Mouse (Mus musculus): ENCODE results near the gene Bms1. TPM values are rescaled to one million over a fixed set of nuclear protein-coding genes. Genes with fewer than 3 reads are reported as not detected.

The Bms1 gene
- polyA plus RNA-seq (2016; fragmentation: Nextera tagmentation; extraction: Ambion mirVana) = 48.0 and 48.7 TPM in 2 replicates

- Histone ChIP-seq H3K4me1 (peaks cover 16% of the 10 kb centered on the region), H3K9me3 (replicated peaks) (no peaks in the 10 kb centered on the region), H3K4me3 (peak within 1 kb of the TSS; percentile 97), H3K36me3 (peaks cover 33% of the 10 kb centered on the region), H3K27me3 (ENCODE audit: low read depth, poor library complexity, severe bottlenecking) (no peaks in the 10 kb centered on the region), H3K27ac (replicated peaks) (peak within 1 kb of the TSS; percentile 89)
- peak; percentile 93 for DNase-seq (ENCODE audit: low spot score)
- WGBS = under 1% methylated on average over 67 of the region's 67 CpGs
Observed at GRCm38 (mm10) chr6:118419050-118419920, at the start of gene Bms1. Bms1 (minus strand) TSS chr6:118419474.

- Histone ChIP-seq H3K27me3 (ENCODE audit: low read depth, poor library complexity, severe bottlenecking) (peaks cover 9% of the 10 kb centered on the region; the same call in 1 of the 2 replicates), H3K27ac (replicated peaks) (no peak overlapping the region), H3K4me3 (no peak overlapping the region), H3K36me3 (peaks cover 27% of the 10 kb centered on the region), H3K9me3 (replicated peaks) (no peaks in the 10 kb centered on the region), H3K4me1 (0 out of 2 replicates have a peak, but pooled peaks cover 5% of the 10 kb centered on the region)
- no peak for DNase-seq (ENCODE audit: low spot score)
- WGBS = 85% methylated on average over 15 of the region's 15 CpGs
Observed at GRCm38 (mm10) chr6:118462069-118462705, 42.9 kb upstream of the Bms1 start.

- H3K4me3 ChIP-seq = no peak overlapping the region
- DNase-seq (ENCODE audit: low spot score) = no peak
- no peaks in the 10 kb centered on the region for H3K36me3 ChIP-seq
- H3K4me1 ChIP-seq = peaks cover 23% of the 10 kb centered on the region
- no peaks in the 10 kb centered on the region for H3K9me3 ChIP-seq (replicated peaks)
- WGBS = 91% methylated on average over 1 of the region's 1 CpGs
- no peak overlapping the region for H3K27ac ChIP-seq (replicated peaks)
- no peaks in the 10 kb centered on the region; the same call in 1 of the 2 replicates for H3K27me3 ChIP-seq (ENCODE audit: low read depth, poor library complexity, severe bottlenecking)
Observed at GRCm38 (mm10) chr6:118457726-118458125, 38.5 kb upstream of the Bms1 start.

GRCm38 (mm10) chr6:118455042-118455631 lies 35.9 kb upstream of the Bms1 start, which contains the start of gene Zfp248:
Zfp248 (minus strand) TSS chr6:118455528.
- Histone ChIP-seq H3K36me3 (peaks cover 12% of the 10 kb centered on the region), H3K27me3 (ENCODE audit: low read depth, poor library complexity, severe bottlenecking) (no peaks in the 10 kb centered on the region; the same call in 1 of the 2 replicates), H3K9me3 (replicated peaks) (no peaks in the 10 kb centered on the region), H3K4me1 (peaks cover 23% of the 10 kb centered on the region), H3K27ac (replicated peaks) (peak within 1 kb of the TSS; percentile 96), H3K4me3 (peak within 1 kb of the TSS; percentile 83)
- peak; percentile 91 for DNase-seq (ENCODE audit: low spot score)
- WGBS = under 1% methylated on average over 43 of the region's 43 CpGs

GRCm38 (mm10) chr6:118454452-118454851 lies 35.2 kb upstream of the Bms1 start:
- Histone ChIP-seq H3K27me3 (ENCODE audit: low read depth, poor library complexity, severe bottlenecking) (no peaks in the 10 kb centered on the region; the same call in 1 of the 2 replicates), H3K9me3 (replicated peaks) (no peaks in the 10 kb centered on the region), H3K4me3 (peak overlapping the region; percentile 83), H3K36me3 (peaks cover 12% of the 10 kb centered on the region), H3K27ac (replicated peaks) (peak overlapping the region; percentile 96), H3K4me1 (peaks cover 23% of the 10 kb centered on the region)
- WGBS = 53% methylated on average over 8 of the region's 8 CpGs
- DNase-seq (ENCODE audit: low spot score) = peak; percentile 15

GRCm38 (mm10) chr6:118431502-118431901 lies 12.2 kb upstream of the Bms1 start:
- Histone ChIP-seq H3K9me3 (replicated peaks) (peaks cover 14% of the 10 kb centered on the region), H3K36me3 (peaks cover 58% of the 10 kb centered on the region), H3K27ac (replicated peaks) (no peak overlapping the region), H3K4me3 (no peak overlapping the region), H3K27me3 (ENCODE audit: low read depth, poor library complexity, severe bottlenecking) (no peaks in the 10 kb centered on the region), H3K4me1 (no peaks in the 10 kb centered on the region)
- DNase-seq (ENCODE audit: low spot score) = no peak
- 90% methylated on average over 4 of the region's 4 CpGs for WGBS

- H3K4me1 ChIP-seq = no peaks in the 10 kb centered on the region
- H3K36me3 ChIP-seq = peaks cover 47% of the 10 kb centered on the region
- 84% methylated on average over 1 of the region's 1 CpGs for WGBS
- no peaks in the 10 kb centered on the region for H3K27me3 ChIP-seq (ENCODE audit: low read depth, poor library complexity, severe bottlenecking)
- H3K4me3 ChIP-seq = no peak overlapping the region
- H3K9me3 ChIP-seq (replicated peaks) = peaks cover 14% of the 10 kb centered on the region
- DNase-seq (ENCODE audit: low spot score) = no peak
- H3K27ac ChIP-seq (replicated peaks) = no peak overlapping the region
Observed at GRCm38 (mm10) chr6:118426666-118427065, 7.4 kb upstream of the Bms1 start.

- Histone ChIP-seq H3K4me1 (no peaks in the 10 kb centered on the region), H3K27ac (replicated peaks) (no peak overlapping the region), H3K36me3 (peaks cover 97% of the 10 kb centered on the region), H3K9me3 (replicated peaks) (no peaks in the 10 kb centered on the region), H3K27me3 (ENCODE audit: low read depth, poor library complexity, severe bottlenecking) (no peaks in the 10 kb centered on the region), H3K4me3 (no peak overlapping the region)
- DNase-seq (ENCODE audit: low spot score) = no peak
- WGBS = 87% methylated on average over 1 of the region's 1 CpGs
Observed at GRCm38 (mm10) chr6:118410428-118410827, 8.8 kb downstream of the Bms1 start.

GRCm38 (mm10) chr6:118408510-118408909 lies 10.8 kb downstream of the Bms1 start:
- peaks cover 97% of the 10 kb centered on the region for H3K36me3 ChIP-seq
- WGBS = 93% methylated on average over 5 of the region's 5 CpGs

GRCm38 (mm10) chr6:118406421-118406820 lies 12.9 kb downstream of the Bms1 start:
- Histone ChIP-seq H3K4me3 (no peak overlapping the region), H3K9me3 (replicated peaks) (no peaks in the 10 kb centered on the region), H3K27ac (replicated peaks) (no peak overlapping the region), H3K4me1 (no peaks in the 10 kb centered on the region), H3K36me3 (peaks cover 97% of the 10 kb centered on the region), H3K27me3 (ENCODE audit: low read depth, poor library complexity, severe bottlenecking) (no peaks in the 10 kb centered on the region)
- DNase-seq (ENCODE audit: low spot score) = no peak
- 87% methylated on average over 4 of the region's 4 CpGs for WGBS

More at GRCm38 (mm10) chr6:118408510-118408909, 10.8 kb downstream of the Bms1 start:
- no peak overlapping the region for H3K4me3 ChIP-seq
- DNase-seq (ENCODE audit: low spot score) = no peak
- H3K27me3 ChIP-seq (ENCODE audit: low read depth, poor library complexity, severe bottlenecking) = no peaks in the 10 kb centered on the region
- H3K27ac ChIP-seq (replicated peaks) = no peak overlapping the region
- H3K4me1 ChIP-seq = no peaks in the 10 kb centered on the region
- H3K9me3 ChIP-seq (replicated peaks) = no peaks in the 10 kb centered on the region

GRCm38 (mm10) chr6:118390746-118391145 lies 28.5 kb downstream of the Bms1 start:
- DNase-seq (ENCODE audit: low spot score) = no peak
- Histone ChIP-seq H3K4me1 (no peaks in the 10 kb centered on the region), H3K4me3 (no peak overlapping the region), H3K9me3 (replicated peaks) (no peaks in the 10 kb centered on the region), H3K27ac (replicated peaks) (no peak overlapping the region), H3K36me3 (peaks cover 97% of the 10 kb centered on the region), H3K27me3 (ENCODE audit: low read depth, poor library complexity, severe bottlenecking) (no peaks in the 10 kb centered on the region)

- Histone ChIP-seq H3K27me3 (ENCODE audit: low read depth, poor library complexity, severe bottlenecking) (no peaks in the 10 kb centered on the region), H3K36me3 (peaks cover 90% of the 10 kb centered on the region), H3K4me1 (no peaks in the 10 kb centered on the region), H3K4me3 (no peak overlapping the region), H3K9me3 (replicated peaks) (no peaks in the 10 kb centered on the region), H3K27ac (replicated peaks) (no peak overlapping the region)
- 94% methylated on average over 3 of the region's 3 CpGs for WGBS
- no peak for DNase-seq (ENCODE audit: low spot score)
Observed at GRCm38 (mm10) chr6:118385962-118386361, 33.3 kb downstream of the Bms1 start.
